Mouse (Mus musculus): ENCODE data around the gene Plcg1.

- TF ChIP-seq TAL1 (IDR thresholded peaks at IDR 0.05; ENCODE audit: low read length) (no peak), GATA1 (IDR thresholded peaks at IDR 0.05; ENCODE audit: low read length) (no peak)
These were observed 79.7 kb downstream of the Plcg1 start for GRCm38 (mm10) chr2:160810802-160811201.
